Mouse (Mus musculus): Measurements from ENCODE around the gene Zcchc3. TPM values are rescaled to one million over a fixed set of nuclear protein-coding genes. Genes with fewer than 3 reads are reported as not detected.
A peak's percentile ranks its signal among the peaks of the same experiment; 100 is the strongest.

Gene Zcchc3
- polyA plus RNA-seq, 1 experiment, result 1.8 TPM

DNA sequence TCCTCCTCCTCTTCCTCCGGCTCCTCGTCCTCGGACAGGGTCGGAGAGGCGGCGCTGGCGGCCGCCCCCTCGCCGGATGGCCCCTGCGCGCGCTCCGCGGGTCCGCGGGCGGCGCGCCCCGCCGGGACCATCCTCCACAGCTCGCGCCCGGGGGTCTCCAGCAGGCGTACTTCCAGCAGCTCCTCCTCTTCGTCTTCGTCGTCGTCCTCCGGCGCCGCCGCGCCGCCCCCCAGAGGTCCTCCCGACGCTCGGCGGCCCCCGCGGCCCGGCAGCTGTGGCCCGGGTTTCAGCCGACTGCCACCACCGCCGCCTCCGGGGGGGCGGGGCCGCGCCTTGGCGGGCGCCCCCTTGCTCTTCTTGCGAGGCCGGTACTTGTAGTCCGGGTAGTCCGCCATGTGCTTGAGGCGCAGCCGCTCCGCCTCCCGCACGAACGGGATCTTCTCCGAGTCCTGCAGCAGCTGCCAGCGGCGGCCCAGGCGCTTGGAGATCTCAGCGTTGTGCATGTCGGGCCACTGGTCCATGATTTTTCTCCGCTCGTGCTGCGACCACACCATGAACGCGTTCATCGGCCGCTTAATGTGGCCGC is 17.7 kb downstream of the Zcchc3 start:
- peaks cover 2% of the 10 kb centered on the region; the same call in 1 of the 2 replicates for H3K27me3 ChIP-seq (ENCODE audit: control insufficient read depth, insufficient read depth, low read length)
- TF ChIP-seq CTCF (IDR thresholded peaks at IDR 0.05; ENCODE audit: extremely low read depth, insufficient read depth, insufficient read length, insufficient replicate concordance), result no peak
- no peak for TF ChIP-seq POLR2A (IDR thresholded peaks at IDR 0.05; ENCODE audit: low read depth, low read length)
- no peaks in the 10 kb centered on the region for H3K36me3 ChIP-seq (ENCODE audit: control insufficient read depth, insufficient read depth, low read length)
- WGBS, result under 1% methylated on average over 75 of the region's 77 CpGs
- H3K4me1 ChIP-seq (ENCODE audit: control insufficient read depth, insufficient read depth, insufficient read length), result peaks cover 9% of the 10 kb centered on the region
- peak; percentile 30 to 65 for DNase-seq (ENCODE audit: low read depth in 1 of 2, low spot score in 2 of 2)
- peak overlapping the region; percentile 66 for H3K4me3 ChIP-seq (ENCODE audit: extremely low read depth, insufficient read depth, insufficient read length)
- H3K27ac ChIP-seq (ENCODE audit: insufficient read depth, low read length), result peak overlapping the region; percentile 38; the same call in 1 of the 2 replicates

DNA sequence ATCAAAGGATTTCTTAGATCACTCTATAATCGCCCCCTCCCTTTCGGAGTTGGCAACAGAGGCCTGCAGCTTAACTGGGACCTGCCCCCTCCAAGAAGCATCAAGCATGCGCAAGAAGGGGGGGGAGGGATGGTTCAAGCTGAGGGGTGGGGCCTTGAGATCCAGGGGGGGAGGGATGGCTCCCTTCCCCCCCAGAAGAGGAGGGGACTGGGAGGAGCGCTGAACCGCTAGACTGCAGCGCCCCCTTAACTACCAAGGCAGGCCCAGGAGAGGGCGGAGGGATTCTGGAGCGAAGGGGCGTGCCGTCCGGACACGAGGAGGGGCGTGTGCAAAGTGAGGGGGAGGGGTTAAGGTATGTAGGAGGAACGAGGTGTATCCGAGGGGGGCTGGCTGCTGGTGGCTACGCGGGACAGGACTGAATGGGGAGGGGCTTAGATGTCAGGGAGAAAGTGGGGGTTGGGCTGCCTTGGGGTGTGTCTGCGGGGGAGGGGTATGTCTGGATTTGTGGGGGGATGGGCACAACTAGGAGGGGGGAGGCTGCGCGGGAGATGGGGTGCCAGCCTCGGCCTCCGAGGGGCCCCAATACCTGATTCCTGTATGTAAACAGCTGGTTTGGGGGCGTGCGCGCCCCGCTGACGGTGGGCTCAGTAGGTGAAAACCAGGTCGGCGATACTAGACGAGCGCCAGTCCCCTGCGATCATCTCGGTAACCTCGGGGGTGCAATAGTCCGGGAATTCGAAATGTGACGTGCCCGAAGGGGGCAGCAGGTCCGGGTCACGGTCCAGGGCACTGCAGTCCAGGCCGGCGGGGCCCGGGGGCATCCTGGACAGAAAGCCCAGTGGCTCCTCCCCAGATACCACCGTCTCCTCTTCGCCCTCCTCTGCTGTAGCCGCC is 18.5 kb downstream of the Zcchc3 start:
- Histone ChIP-seq H3K4me3 (ENCODE audit: extremely low read depth, insufficient read depth, insufficient read length) (peak overlapping the region; percentile 66), H3K27ac (ENCODE audit: insufficient read depth, low read length) (peak overlapping the region; percentile 38; the same call in 1 of the 2 replicates), H3K27me3 (ENCODE audit: control insufficient read depth, insufficient read depth, low read length) (peaks cover 2% of the 10 kb centered on the region; the same call in 1 of the 2 replicates), H3K4me1 (ENCODE audit: control insufficient read depth, insufficient read depth, insufficient read length) (peaks cover 9% of the 10 kb centered on the region), H3K36me3 (ENCODE audit: control insufficient read depth, insufficient read depth, low read length) (no peaks in the 10 kb centered on the region)
- TF ChIP-seq POLR2A (IDR thresholded peaks at IDR 0.05; ENCODE audit: low read depth, low read length) (no peak), CTCF (IDR thresholded peaks at IDR 0.05; ENCODE audit: extremely low read depth, insufficient read depth, insufficient read length, insufficient replicate concordance) (no peak)
- DNase-seq (ENCODE audit: low read depth in 1 of 2, low spot score in 2 of 2), result peak; percentile 46 to 60
- WGBS, result 4% methylated on average over 46 of the region's 46 CpGs

DNA sequence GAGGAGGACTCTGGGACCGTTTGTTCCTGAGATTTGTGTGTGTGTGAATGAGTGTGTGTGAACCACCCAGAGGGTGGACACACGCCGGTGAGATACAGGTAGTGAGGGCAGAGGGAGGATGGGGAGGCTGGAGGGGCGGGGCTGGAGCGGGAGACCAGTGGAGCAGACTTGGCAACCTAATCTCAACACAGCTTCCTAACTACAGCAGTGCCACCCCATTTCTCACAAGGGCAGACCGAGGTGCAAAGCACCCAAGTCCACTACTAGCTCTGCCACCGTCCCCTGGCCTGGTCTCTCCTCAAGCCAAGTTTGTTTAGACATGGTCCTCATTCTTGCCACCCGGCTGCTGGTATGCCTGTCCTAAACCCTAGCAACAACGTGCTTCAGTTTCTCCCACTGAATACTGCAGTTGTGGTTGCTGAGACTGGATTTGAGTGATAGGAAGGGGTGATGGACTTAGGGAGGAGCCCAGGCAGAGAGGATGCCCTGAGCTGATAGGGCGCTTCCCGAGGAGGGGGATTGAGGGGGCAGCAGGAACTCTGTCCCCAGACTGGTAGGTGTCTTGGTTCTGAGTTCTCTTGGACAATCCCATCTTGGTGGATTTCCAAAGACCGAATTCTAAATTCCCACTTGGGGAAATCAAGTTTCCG is 19.4 kb downstream of the Zcchc3 start:
- TF ChIP-seq POLR2A (IDR thresholded peaks at IDR 0.05; ENCODE audit: low read depth, low read length), result no peak
- TF ChIP-seq CTCF (IDR thresholded peaks at IDR 0.05; ENCODE audit: extremely low read depth, insufficient read depth, insufficient read length, insufficient replicate concordance), result no peak
- Histone ChIP-seq H3K27me3 (ENCODE audit: control insufficient read depth, insufficient read depth, low read length) (peaks cover 2% of the 10 kb centered on the region; the same call in 1 of the 2 replicates), H3K36me3 (ENCODE audit: control insufficient read depth, insufficient read depth, low read length) (no peaks in the 10 kb centered on the region), H3K4me1 (ENCODE audit: control insufficient read depth, insufficient read depth, insufficient read length) (peaks cover 9% of the 10 kb centered on the region), H3K4me3 (ENCODE audit: extremely low read depth, insufficient read depth, insufficient read length) (no peak overlapping the region), H3K27ac (ENCODE audit: insufficient read depth, low read length) (no peak overlapping the region)
- DNase-seq (ENCODE audit: low read depth in 1 of 2, low spot score in 2 of 2), result no peak
- 71% methylated on average over 13 of the region's 13 CpGs for WGBS

DNA sequence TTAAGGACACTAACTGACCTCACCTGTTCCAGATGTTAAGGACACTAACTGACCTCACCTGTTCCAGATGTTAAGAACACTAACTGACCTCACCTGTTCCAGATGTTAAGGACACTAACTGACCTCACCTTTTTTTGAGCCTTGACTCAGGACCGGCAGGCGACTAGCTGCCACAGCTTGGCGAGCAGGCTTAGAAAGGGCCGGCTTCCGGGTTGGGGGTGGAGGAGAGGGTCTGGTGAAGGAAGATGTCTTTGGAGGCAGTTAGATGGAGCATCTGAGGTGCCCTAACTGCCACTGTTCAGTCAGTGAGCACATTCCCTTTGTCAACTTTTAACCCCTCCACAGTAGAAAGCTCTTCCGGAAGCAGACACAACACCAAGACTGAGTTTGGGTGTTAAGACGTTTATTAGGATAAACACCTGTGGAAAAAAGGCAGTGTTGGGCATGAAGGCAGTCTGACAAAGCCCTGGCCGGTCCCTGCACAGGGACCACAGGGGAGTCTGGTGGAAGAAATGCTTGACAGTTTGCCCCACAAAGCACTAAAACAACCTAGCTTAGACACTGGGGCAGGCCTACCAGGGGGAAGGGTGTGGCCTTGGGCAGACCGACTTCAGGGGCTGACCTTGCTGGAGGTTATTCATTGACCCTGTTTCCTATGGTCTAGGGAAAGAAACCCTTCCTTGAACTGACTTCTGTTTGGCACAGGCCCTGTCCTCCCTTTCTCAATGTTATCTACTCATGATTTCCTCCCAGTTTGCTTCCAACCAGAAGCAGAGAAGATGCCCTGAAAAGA is 21.4 kb downstream of the Zcchc3 start:
- Histone ChIP-seq H3K27me3 (ENCODE audit: control insufficient read depth, insufficient read depth, low read length) (peaks cover 2% of the 10 kb centered on the region; the same call in 1 of the 2 replicates), H3K36me3 (ENCODE audit: control insufficient read depth, insufficient read depth, low read length) (no peaks in the 10 kb centered on the region), H3K4me3 (ENCODE audit: extremely low read depth, insufficient read depth, insufficient read length) (no peak overlapping the region), H3K4me1 (ENCODE audit: control insufficient read depth, insufficient read depth, insufficient read length) (peaks cover 4% of the 10 kb centered on the region), H3K27ac (ENCODE audit: insufficient read depth, low read length) (no peak overlapping the region)
- 81% methylated on average over 9 of the region's 9 CpGs for WGBS
- TF ChIP-seq POLR2A (IDR thresholded peaks at IDR 0.05; ENCODE audit: low read depth, low read length) (no peak), CTCF (IDR thresholded peaks at IDR 0.05; ENCODE audit: extremely low read depth, insufficient read depth, insufficient read length, insufficient replicate concordance) (no peak)
- DNase-seq (ENCODE audit: low read depth in 1 of 2, low spot score in 2 of 2), result no peak

DNA sequence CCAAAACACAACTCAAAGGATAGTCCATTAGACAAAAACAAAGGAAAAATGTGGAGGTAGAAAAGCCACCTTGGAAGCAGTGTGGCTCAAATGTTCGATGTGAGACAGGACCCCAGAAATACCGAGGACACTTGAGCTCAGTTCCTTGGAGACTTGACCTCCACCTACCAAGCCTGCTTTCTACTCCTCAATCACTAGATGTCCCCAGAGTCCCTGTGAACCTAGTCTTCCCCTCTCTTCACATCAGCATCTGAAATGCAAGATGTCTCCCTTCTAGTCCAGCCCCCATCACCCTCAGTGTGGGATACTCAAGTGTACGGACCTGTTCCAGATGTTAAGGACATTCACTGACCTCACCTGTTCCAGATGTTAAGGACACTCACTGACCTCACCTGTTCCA is 22.0 kb downstream of the Zcchc3 start:
- peak in 1 of 2 experiments; percentile 33 for DNase-seq (ENCODE audit: low read depth in 1 of 2, low spot score in 2 of 2)
- no peaks in the 10 kb centered on the region for H3K36me3 ChIP-seq (ENCODE audit: control insufficient read depth, insufficient read depth, low read length)
- peaks cover 4% of the 10 kb centered on the region for H3K4me1 ChIP-seq (ENCODE audit: control insufficient read depth, insufficient read depth, insufficient read length)
- WGBS, result 25% methylated on average over 3 of the region's 3 CpGs
- H3K4me3 ChIP-seq (ENCODE audit: extremely low read depth, insufficient read depth, insufficient read length), result no peak overlapping the region
- peaks cover 2% of the 10 kb centered on the region; the same call in 1 of the 2 replicates for H3K27me3 ChIP-seq (ENCODE audit: control insufficient read depth, insufficient read depth, low read length)
- TF ChIP-seq CTCF (IDR thresholded peaks at IDR 0.05; ENCODE audit: extremely low read depth, insufficient read depth, insufficient read length, insufficient replicate concordance) (peak; percentile 64; the same call in 1 of the 2 replicates), POLR2A (IDR thresholded peaks at IDR 0.05; ENCODE audit: low read depth, low read length) (no peak)
- no peak overlapping the region for H3K27ac ChIP-seq (ENCODE audit: insufficient read depth, low read length)

DNA sequence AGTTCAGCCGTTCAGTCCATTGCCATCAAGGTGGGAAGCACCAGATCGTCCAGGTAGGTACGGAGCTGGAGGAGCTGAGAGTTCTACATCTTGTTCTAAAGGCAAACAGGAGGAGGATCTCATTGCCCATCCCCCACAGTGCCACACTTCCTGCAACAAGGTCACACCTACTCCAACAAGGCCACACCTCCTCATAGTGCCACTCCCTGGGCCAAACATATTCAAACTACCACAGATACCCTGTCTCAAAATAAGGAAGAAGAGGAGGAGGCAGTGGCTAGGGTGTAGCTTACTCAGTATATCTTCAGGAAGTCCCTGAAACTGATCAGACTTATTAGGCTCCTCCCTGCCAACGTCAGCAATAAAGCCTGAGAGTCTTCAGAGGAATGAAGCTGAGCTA is 30.6 kb downstream of the Zcchc3 start:
- no peak for DNase-seq (ENCODE audit: low read depth in 1 of 2, low spot score in 2 of 2)
- WGBS, result 95% methylated on average over 4 of the region's 4 CpGs
- H3K4me3 ChIP-seq (ENCODE audit: extremely low read depth, insufficient read depth, insufficient read length), result no peak overlapping the region
- no peaks in the 10 kb centered on the region for H3K27me3 ChIP-seq (ENCODE audit: control insufficient read depth, insufficient read depth, low read length)
- TF ChIP-seq CTCF (IDR thresholded peaks at IDR 0.05; ENCODE audit: extremely low read depth, insufficient read depth, insufficient read length, insufficient replicate concordance) (no peak), POLR2A (IDR thresholded peaks at IDR 0.05; ENCODE audit: low read depth, low read length) (no peak)
- H3K27ac ChIP-seq (ENCODE audit: insufficient read depth, low read length), result no peak overlapping the region
- H3K4me1 ChIP-seq (ENCODE audit: control insufficient read depth, insufficient read depth, insufficient read length), result no peaks in the 10 kb centered on the region
- H3K36me3 ChIP-seq (ENCODE audit: control insufficient read depth, insufficient read depth, low read length), result no peaks in the 10 kb centered on the region
